Mouse (Mus musculus) ES-E14 (cell line): ENCODE data around the gene Hic2.

Experiments
- CHD2 ChIP-seq: IDR thresholded peaks from 2 replicates; pipeline ENCODE4 v1.6.1; 2014; ENCODE audit warnings: mild to moderate bottlenecking, low read depth, low read length, inconsistent platforms
- MAFK ChIP-seq: IDR thresholded peaks from 2 replicates; pipeline ENCODE4 v1.6.1; 2014; ENCODE audit warnings: mild to moderate bottlenecking, low read depth, low read length, inconsistent platforms; ENCODE audit not compliant: insufficient read depth
- ZC3H11A ChIP-seq: IDR thresholded peaks from 2 replicates; pipeline ENCODE4 v1.6.1; 2012; ENCODE audit warnings: low read depth, mild to moderate bottlenecking, inconsistent platforms, low read length, borderline replicate concordance

DNA sequence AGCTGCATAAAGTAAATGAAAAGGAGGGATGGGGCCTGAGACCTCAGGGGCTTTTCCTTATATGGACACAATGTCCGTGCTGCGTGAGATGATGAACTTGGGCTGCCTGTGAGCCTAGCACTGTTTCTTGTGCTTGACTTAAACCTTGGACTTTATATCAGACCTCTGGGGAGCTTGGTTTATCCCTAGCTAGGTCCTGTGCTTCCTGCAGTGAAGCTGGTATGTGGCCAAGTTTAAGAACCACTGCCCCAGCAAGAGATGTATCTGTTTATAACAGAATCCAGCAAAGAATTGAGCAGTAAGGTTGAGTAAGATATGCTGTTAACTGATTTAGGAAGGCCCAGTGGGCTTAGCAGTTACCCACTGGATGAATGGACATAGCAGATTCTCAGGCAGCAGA, 6.0 kb downstream of the Hic2 start:
- TF ChIP-seq ZC3H11A (no peak), CHD2 (no peak), MAFK (no peak)
